Mouse (Mus musculus) stomach, adult 2 months (tissue): ENCODE measurements around the gene Stim2. TPM values are rescaled to one million over a fixed set of nuclear protein-coding genes. Genes with fewer than 3 reads are reported as not detected.

ENCODE experiments used
- polyA plus RNA-seq: library from polyadenylated mRNA; depleted of rRNA; stranded (reverse); fragments of >200 nt; gene quantifications from 2 replicates; pipeline ENCODE4 v1.2.3, GENCODE M21; 2012; rRNA removed

The Stim2 gene
- 19.2 and 25.8 TPM in 2 replicates for polyA plus RNA-seq

DNA sequence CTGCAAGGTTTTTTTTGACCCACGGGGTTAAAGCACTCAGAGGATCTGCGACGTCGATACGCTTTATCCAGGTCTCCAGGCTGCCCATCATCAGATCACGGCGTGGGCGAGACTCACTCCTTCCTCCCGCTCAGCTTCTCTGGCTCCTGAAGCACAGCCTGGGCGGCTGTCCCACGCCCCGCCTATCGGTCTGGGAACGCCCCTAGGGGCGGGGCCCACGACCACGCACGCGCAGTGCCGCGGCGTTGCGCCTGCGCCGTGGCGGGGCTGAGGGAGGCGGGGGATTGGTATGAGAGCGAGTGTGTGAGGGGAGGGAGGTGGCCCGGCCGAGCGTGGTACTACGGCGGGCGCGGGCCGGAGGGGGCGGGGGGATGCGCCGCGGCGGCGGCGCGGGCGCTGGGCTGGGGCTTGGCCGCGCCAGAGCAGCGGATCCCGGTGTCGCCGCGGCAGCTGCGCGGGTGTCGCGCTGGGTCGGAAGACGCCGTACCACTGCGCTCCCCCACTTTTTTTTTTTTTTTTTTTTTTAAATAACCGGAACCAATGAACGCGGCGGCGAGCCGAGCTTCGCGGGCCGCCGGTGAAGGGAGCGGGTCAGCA lies at the start of gene Stim2:
TSS of gene Stim2 (plus strand) at position 354 of the 597 bp plus-strand sequence.

Other genes with a start within 250 kb of the Stim2 start
- 1.3 TPM in 2 replicates for gene Tbc1d19, start 188.9 kb upstream of the Stim2 start, polyA plus RNA-seq